In genomic region chr9:51075780-51076179, GRCm38 (mm10) we compare ENCODE assay signal across 9 mouse cellular contexts. TPM values are rescaled to one million over a fixed set of nuclear protein-coding genes. Genes with fewer than 3 reads are reported as not detected.
DNase-seq lines count a peak whose midpoint lies in the region; ATAC-seq and TF ChIP-seq lines count a peak whose summit lies in the region.
"Had no signal": no experiment of that assay in that cellular context is flagged by ENCODE, and none has a peak within 500 bp of the region (broad histone marks: within the 10 kb centered on the region; RNA-seq: fewer than 3 reads in every experiment).

No protein-coding gene starts in this region.

- TF ChIP-seq POLR2A in cerebellum, adult 2 months (IDR thresholded peaks at IDR 0.05; ENCODE audit: borderline replicate concordance, insufficient read depth, low read length) = no peak

- H3K9me3 ChIP-seq in liver, postnatal 0 days (ENCODE audit: low read length) = no peaks in the 10 kb centered on the region
- no peaks in the 10 kb centered on the region for H3K9me3 ChIP-seq in neural tube, embryonic 14.5 days (ENCODE audit: control insufficient read depth, low read length)

- WGBS in cerebellum, adult 2 months = 3% methylated on average over 3 of the region's 3 CpGs
- WGBS in liver, postnatal 0 days (ENCODE audit: insufficient replicate concordance) = 32% methylated on average over 3 of the region's 3 CpGs
- WGBS in neural tube, embryonic 14.5 days = 31% methylated on average over 3 of the region's 3 CpGs

- ATAC-seq in liver, postnatal 0 days = no peak
- ATAC-seq in neural tube, embryonic 14.5 days (ENCODE audit: low read depth) = no peak

- H3K4me2 ChIP-seq in liver, postnatal 0 days (ENCODE audit: low read depth, low read length) = peak overlapping the region; percentile 74
- H3K4me2 ChIP-seq in neural tube, embryonic 14.5 days (ENCODE audit: low read depth, low read length) = peak overlapping the region; percentile 60

- no peaks in the 10 kb centered on the region for H3K27me3 ChIP-seq in cerebellum, adult 2 months (ENCODE audit: control insufficient read depth, insufficient read depth, low read length)
- no peaks in the 10 kb centered on the region for H3K27me3 ChIP-seq in liver, postnatal 0 days (ENCODE audit: insufficient read depth, low read length)
- H3K27me3 ChIP-seq in neural tube, embryonic 14.5 days (ENCODE audit: control insufficient read depth, insufficient read depth, low read length) = no peaks in the 10 kb centered on the region

- no peak for TF ChIP-seq EP300 in liver, postnatal 0 days (IDR thresholded peaks at IDR 0.05; ENCODE audit: low read depth)

- DNase-seq in layer of hippocampus, adult 9-11 months = peak; percentile 21
- no peak for DNase-seq in layer of hippocampus, adult 18-20 months (ENCODE audit: low spot score in 2 of 2)
- peak; percentile 70 to 81 for DNase-seq in cerebellum, adult 2 months
- DNase-seq in heart, adult 18-20 months = peak; percentile 53 to 62
- DNase-seq in kidney, adult 11 months = peak; percentile 23
- DNase-seq in liver, postnatal 0 days = no peak
- no peak for DNase-seq in testis, postnatal 14 days (ENCODE audit: low spot score)

- no peaks in the 10 kb centered on the region for H3K36me3 ChIP-seq in liver, postnatal 0 days (replicated peaks; ENCODE audit: insufficient read depth, low read length)
- no peaks in the 10 kb centered on the region for H3K36me3 ChIP-seq in neural tube, embryonic 14.5 days (ENCODE audit: control insufficient read depth, insufficient read depth, low read length)

- H3K9ac ChIP-seq in liver, postnatal 0 days (replicated peaks) = no peak overlapping the region
- no peak overlapping the region for H3K9ac ChIP-seq in neural tube, embryonic 14.5 days (replicated peaks; ENCODE audit: low read depth, low read length)

- peaks cover 7% of the 10 kb centered on the region; the same call in 1 of the 2 replicates for H3K4me1 ChIP-seq in cerebellum, adult 2 months (ENCODE audit: control insufficient read depth, insufficient read depth, low read length)
- peaks cover 9% of the 10 kb centered on the region for H3K4me1 ChIP-seq in liver, postnatal 0 days (ENCODE audit: insufficient read depth)
- H3K4me1 ChIP-seq in neural tube, embryonic 14.5 days (ENCODE audit: control insufficient read depth, insufficient read depth, low read length) = peaks cover 8% of the 10 kb centered on the region

- TF ChIP-seq CTCF in cerebellum, adult 2 months (IDR thresholded peaks at IDR 0.05; ENCODE audit: borderline replicate concordance, insufficient read depth, low read depth, low read length) = no peak
- TF ChIP-seq CTCF in liver, postnatal 0 days (IDR thresholded peaks at IDR 0.05; ENCODE audit: low read depth) = no peak

- peak overlapping the region; percentile 29 for H3K4me3 ChIP-seq in cerebellum, adult 2 months (replicated peaks; ENCODE audit: insufficient read depth, low read depth, low read length)
- H3K4me3 ChIP-seq in liver, postnatal 0 days (ENCODE audit: low read depth, low read length) = peak overlapping the region; percentile 38; the same call in 1 of the 2 replicates
- H3K4me3 ChIP-seq in neural tube, embryonic 14.5 days (ENCODE audit: low read depth, low read length) = no peak overlapping the region

- peak overlapping the region; percentile 47; the same call in 1 of the 2 replicates for H3K27ac ChIP-seq in cerebellum, adult 2 months (ENCODE audit: insufficient read depth, low read length)
- H3K27ac ChIP-seq in liver, postnatal 0 days (ENCODE audit: low read depth) = no peak overlapping the region
- H3K27ac ChIP-seq in neural tube, embryonic 14.5 days (ENCODE audit: low read depth, low read length) = no peak overlapping the region

RNA-seq across cellular contexts. Expression of gene Layn, which starts 1.1 kb away (rescaled TPM):
- 1 to 10 TPM; 3.6 to 5.9 TPM for total RNA-seq in layer of hippocampus, adult 18-20 months (2021)
- 7.2 and 7.5 TPM in 2 replicates for polyA plus RNA-seq in cerebellum, adult 2 months (2012; rRNA removed)
- total RNA-seq in heart, adult 18-20 months (2021) = 1 to 10 TPM; 5.5 to 5.9 TPM
- polyA plus RNA-seq in liver, postnatal 0 days (2015; fragmentation: Nextera tagmentation; extraction: Ambion mirVana) = 0.87 and 1.2 TPM in 2 replicates
- polyA plus RNA-seq in neural tube, embryonic 14.5 days (2014; fragmentation: Nextera tagmentation; extraction: Ambion mirVana) = 2.2 and 4.1 TPM in 2 replicates

RNA-seq across cellular contexts. Expression of gene Btg4, which starts 15.1 kb away (rescaled TPM):
- total RNA-seq in layer of hippocampus, adult 18-20 months (2021) = not detected
- not detected in 2 replicates for polyA plus RNA-seq in cerebellum, adult 2 months (2012; rRNA removed)
- not detected for total RNA-seq in heart, adult 18-20 months (2021)
- polyA plus RNA-seq in liver, postnatal 0 days (2015; fragmentation: Nextera tagmentation; extraction: Ambion mirVana) = not detected in 2 replicates
- polyA plus RNA-seq in neural tube, embryonic 14.5 days (2014; fragmentation: Nextera tagmentation; extraction: Ambion mirVana) = not detected in 2 replicates
- total RNA-seq: neutrophil, adult 5-6 weeks had no signal

RNA-seq across cellular contexts. Expression of gene 4833427G06Rik, which starts 26.1 kb away (rescaled TPM):
- under 1 TPM in 1 of 2 experiments, not detected in 1; 0.67 TPM for total RNA-seq in layer of hippocampus, adult 18-20 months (2021)
- 0.29 and 0.48 TPM in 2 replicates for polyA plus RNA-seq in cerebellum, adult 2 months (2012; rRNA removed)
- under 1 TPM in 1 of 2 experiments, not detected in 1; 0.69 TPM for total RNA-seq in heart, adult 18-20 months (2021)
- not detected in 2 replicates for polyA plus RNA-seq in liver, postnatal 0 days (2015; fragmentation: Nextera tagmentation; extraction: Ambion mirVana)
- polyA plus RNA-seq in neural tube, embryonic 14.5 days (2014; fragmentation: Nextera tagmentation; extraction: Ambion mirVana) = 0.21 and 0.28 TPM in 2 replicates
- total RNA-seq: neutrophil, adult 5-6 weeks had no signal

Comparison
In these comparisons a context has a peak if more than half of its experiments do, and no peak if none do; other contexts are left out.
1. DNase-seq: peak in layer of hippocampus, adult 9-11 months (single experiment), cerebellum, adult 2 months (2 of 2), heart, adult 18-20 months (2 of 2) and kidney, adult 11 months (single experiment); none in layer of hippocampus, adult 18-20 months (0 of 2), liver, postnatal 0 days (single experiment) and testis, postnatal 14 days (single experiment).